In genomic region chr6:115361606-115362462, GRCm38 (mm10) we compare ENCODE assay signal across 8 mouse cellular contexts. TPM values are rescaled to one million over a fixed set of nuclear protein-coding genes. Genes with fewer than 3 reads are reported as not detected.
DNase-seq lines count a peak whose midpoint lies in the region; ATAC-seq and TF ChIP-seq lines count a peak whose summit lies in the region.

No protein-coding gene starts in this region.

- H3K4me3 ChIP-seq in spleen, adult 2 months (ENCODE audit: extremely low read depth, insufficient read depth, insufficient read length), result peak overlapping the region; percentile 50; the same call in 1 of the 2 replicates
- H3K4me3 ChIP-seq in forebrain, embryonic 10.5 days, result peak overlapping the region; percentile 71
- H3K4me3 ChIP-seq in heart, embryonic 14.5 days (ENCODE audit: control insufficient read depth in 1 of 2, insufficient read depth in 1 of 2, low read depth in 1 of 2, low read length in 2 of 2), result peak overlapping the region; percentile 53 to 61
- H3K4me3 ChIP-seq in kidney, postnatal 0 days (replicated peaks; ENCODE audit: low read depth, low read length), result peak overlapping the region; percentile 53
- H3K4me3 ChIP-seq in lung, embryonic 14.5 days (ENCODE audit: low read depth, low read length), result peak overlapping the region; percentile 56
- peak overlapping the region; percentile 53 for H3K4me3 ChIP-seq in neural tube, embryonic 15.5 days (replicated peaks)

- H3K27ac ChIP-seq in spleen, adult 2 months (ENCODE audit: insufficient read depth, low read length), result peak overlapping the region; percentile 29
- H3K27ac ChIP-seq in forebrain, embryonic 10.5 days, result no peak overlapping the region
- H3K27ac ChIP-seq in heart, embryonic 14.5 days (replicated peaks in 1 of 2; ENCODE audit: control insufficient read depth in 1 of 2, insufficient read depth in 1 of 2, low read depth in 2 of 2, low read length in 2 of 2), result no peak overlapping the region
- H3K27ac ChIP-seq in kidney, postnatal 0 days, result no peak overlapping the region
- H3K27ac ChIP-seq in lung, embryonic 14.5 days (ENCODE audit: low read depth), result no peak overlapping the region
- H3K27ac ChIP-seq in neural tube, embryonic 15.5 days (replicated peaks), result no peak overlapping the region

- no peak for DNase-seq in spleen, adult 2 months (ENCODE audit: low read depth in 1 of 2, low spot score in 2 of 2)
- DNase-seq in spleen, adult 12 weeks (ENCODE audit: low spot score), result no peak
- peak; percentile 19 for DNase-seq in forebrain, embryonic 10.5 days (ENCODE audit: extremely low spot score, low spot score)
- DNase-seq in kidney, postnatal 0 days (ENCODE audit: low spot score), result peak; percentile 27
- DNase-seq in lung, embryonic 14.5 days, result peak; percentile 34
- peak; percentile 32 for DNase-seq in thymus, postnatal 4 days

- peaks cover 10% of the 10 kb centered on the region for H3K27me3 ChIP-seq in spleen, adult 2 months (ENCODE audit: control insufficient read depth, insufficient read depth, low read length)
- H3K27me3 ChIP-seq in forebrain, embryonic 10.5 days (ENCODE audit: poor library complexity, severe bottlenecking), result peaks cover 47% of the 10 kb centered on the region
- peaks cover 15% of the 10 kb centered on the region; the same call in 1 of the 2 replicates for H3K27me3 ChIP-seq in heart, embryonic 14.5 days (ENCODE audit: control insufficient read depth, insufficient read depth, low read length)
- no peaks in the 10 kb centered on the region for H3K27me3 ChIP-seq in kidney, postnatal 0 days (ENCODE audit: insufficient read depth, low read length)
- H3K27me3 ChIP-seq in lung, embryonic 14.5 days (ENCODE audit: insufficient read depth, low read length), result peaks cover 25% of the 10 kb centered on the region
- peaks cover 20% of the 10 kb centered on the region for H3K27me3 ChIP-seq in neural tube, embryonic 15.5 days (replicated peaks)

- no peaks in the 10 kb centered on the region for H3K36me3 ChIP-seq in spleen, adult 2 months (ENCODE audit: control insufficient read depth, insufficient read depth, low read length)
- no peaks in the 10 kb centered on the region for H3K36me3 ChIP-seq in forebrain, embryonic 10.5 days (replicated peaks)
- H3K36me3 ChIP-seq in heart, embryonic 14.5 days (ENCODE audit: control insufficient read depth, insufficient read depth, low read length), result no peaks in the 10 kb centered on the region
- H3K36me3 ChIP-seq in kidney, postnatal 0 days (ENCODE audit: insufficient read depth, low read length), result no peaks in the 10 kb centered on the region
- no peaks in the 10 kb centered on the region for H3K36me3 ChIP-seq in lung, embryonic 14.5 days (ENCODE audit: insufficient read depth)
- H3K36me3 ChIP-seq in neural tube, embryonic 15.5 days, result no peaks in the 10 kb centered on the region

- peak overlapping the region; percentile 85 for H3K4me2 ChIP-seq in heart, embryonic 14.5 days (ENCODE audit: low read length)
- H3K4me2 ChIP-seq in kidney, postnatal 0 days (ENCODE audit: low read length), result peak overlapping the region; percentile 80
- peak overlapping the region; percentile 99 for H3K4me2 ChIP-seq in lung, embryonic 14.5 days
- peak overlapping the region; percentile 98 for H3K4me2 ChIP-seq in neural tube, embryonic 15.5 days

- peak overlapping the region; percentile 72 for H3K9ac ChIP-seq in heart, embryonic 14.5 days (ENCODE audit: low read length)
- peak overlapping the region; percentile 59 for H3K9ac ChIP-seq in kidney, postnatal 0 days (ENCODE audit: low read depth, low read length)
- peak overlapping the region; percentile 60 for H3K9ac ChIP-seq in lung, embryonic 14.5 days
- peak overlapping the region; percentile 69 for H3K9ac ChIP-seq in neural tube, embryonic 15.5 days (replicated peaks)

- peak; percentile 54; the same call in 1 of the 2 replicates for ATAC-seq in heart, embryonic 14.5 days (ENCODE audit: insufficient number of reproducible peaks, insufficient read depth, low FRiP score, low read depth)
- peak; percentile 50 for ATAC-seq in kidney, postnatal 0 days (replicated peaks; ENCODE audit: low FRiP score, low read depth)
- ATAC-seq in lung, embryonic 14.5 days (ENCODE audit: insufficient read depth), result peak; percentile 74
- ATAC-seq in neural tube, embryonic 15.5 days (ENCODE audit: low FRiP score), result peak; percentile 73

- TF ChIP-seq CTCF in spleen, adult 2 months (IDR thresholded peaks at IDR 0.05; ENCODE audit: extremely low read depth, insufficient read depth, insufficient read length, insufficient replicate concordance), result no peak
- no peak for TF ChIP-seq CTCF in kidney, postnatal 0 days (IDR thresholded peaks at IDR 0.05; ENCODE audit: low read depth)
- no peak for TF ChIP-seq CTCF in lung, embryonic 14.5 days (IDR thresholded peaks at IDR 0.05; ENCODE audit: low read depth)

- peaks cover 9% of the 10 kb centered on the region; the same call in 1 of the 2 replicates for H3K9me3 ChIP-seq in forebrain, embryonic 10.5 days
- H3K9me3 ChIP-seq in heart, embryonic 14.5 days (ENCODE audit: control insufficient read depth, low read length), result peaks cover 6% of the 10 kb centered on the region
- no peaks in the 10 kb centered on the region; the same call in 1 of the 2 replicates for H3K9me3 ChIP-seq in kidney, postnatal 0 days (replicated peaks; ENCODE audit: low read length)
- 0 out of 2 replicates have a peak, but pooled peaks cover 4% of the 10 kb centered on the region for H3K9me3 ChIP-seq in lung, embryonic 14.5 days (ENCODE audit: low read depth, low read length)
- H3K9me3 ChIP-seq in neural tube, embryonic 15.5 days (replicated peaks), result no peaks in the 10 kb centered on the region

- peaks cover 4% of the 10 kb centered on the region; the same call in 1 of the 2 replicates for H3K4me1 ChIP-seq in spleen, adult 2 months (ENCODE audit: control insufficient read depth, insufficient read depth, insufficient read length)
- H3K4me1 ChIP-seq in forebrain, embryonic 10.5 days, result peaks cover 17% of the 10 kb centered on the region
- peaks cover 3 to 4% of the 10 kb centered on the region in 2 experiments; a peak in 2 of 4 replicates for H3K4me1 ChIP-seq in heart, embryonic 14.5 days (ENCODE audit: control insufficient read depth in 2 of 2, insufficient read depth in 2 of 2, low read length in 2 of 2)
- no peaks in the 10 kb centered on the region for H3K4me1 ChIP-seq in kidney, postnatal 0 days (replicated peaks; ENCODE audit: insufficient read depth, low read length)
- H3K4me1 ChIP-seq in lung, embryonic 14.5 days (ENCODE audit: insufficient read depth), result no peaks in the 10 kb centered on the region
- H3K4me1 ChIP-seq in neural tube, embryonic 15.5 days, result peaks cover 11% of the 10 kb centered on the region

- no peak for TF ChIP-seq POLR2A in spleen, adult 2 months (IDR thresholded peaks at IDR 0.05; ENCODE audit: low read depth, low read length)

- 12% methylated on average over 48 of the region's 48 CpGs for WGBS in spleen, adult 2 months
- WGBS in forebrain, embryonic 10.5 days, result under 1% methylated on average over 48 of the region's 48 CpGs
- 3% methylated on average over 48 of the region's 48 CpGs for WGBS in heart, embryonic 14.5 days
- 2% methylated on average over 48 of the region's 48 CpGs for WGBS in kidney, postnatal 0 days
- 1% methylated on average over 48 of the region's 48 CpGs for WGBS in lung, embryonic 14.5 days
- WGBS in neural tube, embryonic 15.5 days, result under 1% methylated on average over 48 of the region's 48 CpGs

RNA-seq across cellular contexts. Expression of gene Pparg, which starts 1.1 kb away (rescaled TPM):
- 4.3 and 5.1 TPM in 2 replicates for polyA plus RNA-seq in spleen, adult 2 months (2012; rRNA removed)
- polyA plus RNA-seq in forebrain, embryonic 10.5 days (2016; fragmentation: Nextera tagmentation; extraction: Ambion mirVana), result 0.07 and 0.16 TPM in 2 replicates
- 2.4 and 3.0 TPM in 2 replicates for polyA plus RNA-seq in heart, embryonic 14.5 days (2014; fragmentation: Nextera tagmentation; extraction: Ambion mirVana)
- 6.0 and 8.0 TPM in 2 replicates for polyA plus RNA-seq in kidney, postnatal 0 days (2015; fragmentation: Nextera tagmentation; extraction: Ambion mirVana)
- polyA plus RNA-seq in lung, embryonic 14.5 days (2014; fragmentation: Nextera tagmentation; extraction: Ambion mirVana), result 2.2 and 2.5 TPM in 2 replicates
- 0.56 and 3.3 TPM in 2 replicates for polyA plus RNA-seq in neural tube, embryonic 15.5 days (2015; fragmentation: Nextera tagmentation; extraction: Ambion mirVana)

Comparison
In these comparisons a context has a peak if more than half of its experiments do, and no peak if none do; other contexts are left out.
1. DNase-seq: peak in forebrain, embryonic 10.5 days (single experiment), kidney, postnatal 0 days (single experiment), lung, embryonic 14.5 days (single experiment) and thymus, postnatal 4 days (single experiment); none in spleen, adult 2 months (0 of 2) and spleen, adult 12 weeks (single experiment).
2. Peak in every context shown above with its lines, with median percentiles within 50 percentile points of each other: H3K4me3 ChIP-seq, ATAC-seq, H3K4me2 ChIP-seq and H3K9ac ChIP-seq.